Mouse (Mus musculus) heart, embryonic 13.5 days (tissue): ENCODE measurements around the gene Susd6. TPM values are rescaled to one million over a fixed set of nuclear protein-coding genes. Genes with fewer than 3 reads are reported as not detected.

Experiments used
- ATAC-seq: fragments of 200-750 bp; cut with Nextera tagmentation; 2 replicates; pipeline ENCODE4 v1.8.0; 2017; ENCODE audit warnings: moderate TSS enrichment; ENCODE audit not compliant: insufficient number of reproducible peaks, low FRiP score, low TSS enrichment; ENCODE audit errors: extremely low read depth
- H3K27ac ChIP-seq: fragments of 300-500 bp; sonication (generic); replicated peaks from 2 replicates; pipeline ENCODE4 v1.5.1; 2015; ENCODE audit warnings: moderate library complexity, mild to moderate bottlenecking, inconsistent platforms
- H3K27me3 ChIP-seq: fragments of 300-500 bp; sonication (generic); replicated peaks from 2 replicates; pipeline ENCODE4 v1.6.1; 2015; ENCODE audit warnings: mild to moderate bottlenecking, inconsistent platforms
- H3K36me3 ChIP-seq: fragments of 300-500 bp; sonication (generic); 2 replicates; pipeline ENCODE4 v1.6.1; 2015; ENCODE audit warnings: mild to moderate bottlenecking, inconsistent platforms
- H3K4me1 ChIP-seq: fragments of 300-500 bp; sonication (generic); 2 replicates; pipeline ENCODE4 v1.6.1; 2015; ENCODE audit warnings: inconsistent platforms
- H3K4me2 ChIP-seq: fragments of 300-500 bp; sonication (generic); 2 replicates; pipeline ENCODE4 v1.6.1; 2015; ENCODE audit warnings: inconsistent platforms, mild to moderate bottlenecking, moderate library complexity
- H3K4me3 ChIP-seq: fragments of 300-500 bp; sonication (generic); 2 replicates; pipeline ENCODE4 v1.5.1; 2015; ENCODE audit warnings: moderate library complexity, mild to moderate bottlenecking, inconsistent platforms
- H3K9ac ChIP-seq: fragments of 300-500 bp; sonication (generic); 2 replicates; pipeline ENCODE4 v1.6.1; 2015; ENCODE audit warnings: inconsistent platforms, mild to moderate bottlenecking, moderate library complexity
- H3K9me3 ChIP-seq: fragments of 300-500 bp; sonication (generic); 2 replicates; pipeline ENCODE4 v1.6.1; 2016; ENCODE audit warnings: inconsistent platforms
- WGBS: fragments of 180-500 bp; shearing (Covaris S2); methylation state at CpG from one replicate; pipeline ENCODE4 v1.1.7; 2015; ENCODE audit warnings: mixed read lengths; 5-methylcytosine and 5-hydroxymethylcytosine counted together
- polyA plus RNA-seq: library from polyadenylated mRNA; unstranded; fragments of >200 nt; fragmentation: Nextera tagmentation; extraction: Ambion mirVana; gene quantifications from 2 replicates; pipeline ENCODE4 v1.2.1, GENCODE M21; 2015

Gene Susd6
- polyA plus RNA-seq, 1 experiment from 2014 or later = 14.3 TPM

DNA sequence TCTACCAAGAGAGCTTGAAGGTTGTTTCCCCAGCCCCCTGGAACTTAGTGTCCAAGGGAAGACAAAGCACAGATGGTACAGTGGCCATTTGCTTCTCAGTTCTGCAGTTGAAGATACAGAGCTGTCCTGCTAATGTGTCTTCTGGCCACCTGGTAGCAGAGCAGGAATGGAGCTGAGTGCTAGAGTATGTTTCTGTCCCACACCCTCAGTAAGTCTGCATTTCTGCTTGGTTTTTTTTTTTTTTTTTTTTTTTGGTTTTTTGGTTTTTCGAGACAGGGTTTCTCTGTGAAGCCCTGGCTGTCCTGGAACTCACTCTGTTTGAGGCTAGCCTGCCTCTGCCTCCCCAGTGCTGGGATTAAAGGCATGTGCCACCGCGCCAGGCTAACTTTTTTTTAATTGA is 93.0 kb downstream of the Susd6 start:
- Histone ChIP-seq H3K36me3 (peaks cover 17% of the 10 kb centered on the region), H3K9ac (no peak overlapping the region), H3K9me3 (no peaks in the 10 kb centered on the region), H3K4me3 (no peak overlapping the region), H3K4me2 (no peak overlapping the region), H3K4me1 (peaks cover 32% of the 10 kb centered on the region), H3K27ac (no peak overlapping the region), H3K27me3 (no peaks in the 10 kb centered on the region)
- WGBS = 64% methylated on average over 3 of the region's 3 CpGs
- no peak for ATAC-seq

DNA sequence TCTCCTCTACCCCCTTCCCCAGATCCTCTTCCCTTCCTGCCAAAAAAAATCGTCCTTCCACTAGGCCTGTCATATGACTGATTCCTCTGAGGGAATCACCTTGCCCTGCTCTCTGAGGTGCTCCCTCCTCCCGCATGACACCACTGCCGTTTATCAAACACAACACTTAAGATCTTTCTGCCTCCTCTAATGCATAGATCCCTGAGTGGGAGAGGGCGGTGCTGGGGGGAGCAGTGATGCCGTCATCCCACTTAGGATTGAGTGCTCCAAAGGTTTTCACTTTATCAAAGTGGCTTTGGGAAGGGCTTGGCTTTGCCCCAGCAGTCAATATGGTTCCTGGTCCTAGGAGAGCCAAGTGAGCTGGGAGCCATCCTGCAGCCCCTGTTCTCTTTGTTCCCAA is 93.6 kb downstream of the Susd6 start:
- 33% methylated on average over 5 of the region's 5 CpGs for WGBS
- no peak for ATAC-seq

DNA sequence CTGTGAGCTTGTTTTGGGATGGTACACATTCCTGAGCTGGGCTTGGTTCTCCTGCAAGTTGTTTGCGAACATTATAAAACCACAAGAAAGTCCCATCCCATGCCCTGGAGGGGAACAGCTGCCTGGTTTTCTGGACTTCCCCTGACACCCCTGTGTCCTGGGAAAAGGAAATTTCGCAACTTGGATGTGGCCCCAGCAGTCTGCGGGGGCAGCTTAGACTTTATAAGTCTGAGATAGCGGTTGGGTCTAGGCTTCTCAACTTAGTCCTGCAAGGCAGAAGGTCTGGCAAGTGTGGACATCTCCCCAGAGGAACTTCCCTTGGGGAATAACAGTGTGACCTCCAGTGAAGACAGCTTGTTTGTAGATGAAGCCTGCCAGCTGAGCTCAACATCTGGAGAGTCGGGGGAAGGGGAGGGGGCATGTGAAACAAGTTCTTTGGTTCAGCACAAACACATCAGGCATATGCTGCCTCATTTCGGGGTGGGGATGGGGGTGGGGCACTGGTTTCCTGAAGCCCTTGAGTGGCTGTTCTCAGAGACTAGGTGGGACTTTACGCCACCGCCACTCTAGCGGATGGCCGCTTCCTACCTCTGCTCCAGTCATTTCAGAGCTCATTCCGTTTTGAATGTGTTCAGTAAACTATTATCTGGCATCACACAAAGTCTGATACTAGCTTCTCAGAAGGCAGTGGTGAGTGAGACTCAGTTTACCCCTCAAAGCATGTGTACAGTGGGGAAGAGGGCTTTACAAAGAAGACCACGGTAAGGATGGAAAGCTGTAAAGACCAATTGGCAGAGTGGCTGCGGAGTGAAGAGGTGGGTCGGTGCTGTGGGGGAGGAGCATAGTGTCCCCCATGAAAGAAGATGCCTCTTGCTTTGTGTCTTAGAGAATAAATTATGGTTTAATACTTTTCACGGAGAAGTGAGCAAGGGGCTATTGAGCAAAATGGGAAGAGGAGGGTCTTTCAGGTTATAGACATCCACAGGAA is 95.3 kb downstream of the Susd6 start:
- H3K27ac ChIP-seq = no peak overlapping the region
- H3K4me2 ChIP-seq = peak overlapping the region; percentile 64
- peaks cover 7% of the 10 kb centered on the region; the same call in 1 of the 2 replicates for H3K9me3 ChIP-seq
- H3K4me3 ChIP-seq = peak overlapping the region; percentile 43
- 30% methylated on average over 15 of the region's 15 CpGs for WGBS
- no peaks in the 10 kb centered on the region for H3K36me3 ChIP-seq
- H3K9ac ChIP-seq = peak overlapping the region; percentile 40; the same call in 1 of the 2 replicates
- no peaks in the 10 kb centered on the region for H3K27me3 ChIP-seq
- no peak for ATAC-seq
- peaks cover 21% of the 10 kb centered on the region for H3K4me1 ChIP-seq

More for the DNA sequence above, 93.6 kb downstream of the Susd6 start:
- Histone ChIP-seq H3K4me2 (no peak overlapping the region), H3K36me3 (peaks cover 11% of the 10 kb centered on the region), H3K4me1 (peaks cover 26% of the 10 kb centered on the region), H3K27me3 (no peaks in the 10 kb centered on the region), H3K9ac (no peak overlapping the region), H3K9me3 (no peaks in the 10 kb centered on the region), H3K4me3 (no peak overlapping the region), H3K27ac (no peak overlapping the region)

DNA sequence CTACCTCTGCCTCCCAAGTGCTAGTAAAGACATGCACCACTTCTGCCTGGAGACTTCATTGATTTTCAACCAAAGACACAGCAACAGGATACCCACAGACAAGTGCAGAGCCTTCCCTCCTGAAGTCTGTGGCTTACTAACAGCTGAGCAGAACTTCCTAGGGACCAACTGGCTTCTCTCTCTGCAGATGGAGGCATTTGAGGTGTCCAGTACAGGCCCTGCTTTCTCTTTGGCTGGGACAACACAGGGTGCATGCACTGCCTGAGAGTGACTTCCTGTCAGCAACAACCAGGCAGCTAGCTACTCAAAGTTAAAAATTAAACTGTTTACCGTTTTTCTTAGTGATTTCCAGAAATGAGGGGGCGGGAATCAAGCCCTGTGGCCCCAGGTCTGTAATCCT is 96.7 kb downstream of the Susd6 start:
- H3K36me3 ChIP-seq = no peaks in the 10 kb centered on the region
- H3K27ac ChIP-seq = no peak overlapping the region
- H3K27me3 ChIP-seq = no peaks in the 10 kb centered on the region
- H3K4me2 ChIP-seq = no peak overlapping the region
- H3K4me1 ChIP-seq = peaks cover 21% of the 10 kb centered on the region
- peaks cover 7% of the 10 kb centered on the region; the same call in 1 of the 2 replicates for H3K9me3 ChIP-seq
- WGBS = 69% methylated on average over 2 of the region's 2 CpGs
- no peak for ATAC-seq
- no peak overlapping the region for H3K4me3 ChIP-seq
- H3K9ac ChIP-seq = no peak overlapping the region

DNA sequence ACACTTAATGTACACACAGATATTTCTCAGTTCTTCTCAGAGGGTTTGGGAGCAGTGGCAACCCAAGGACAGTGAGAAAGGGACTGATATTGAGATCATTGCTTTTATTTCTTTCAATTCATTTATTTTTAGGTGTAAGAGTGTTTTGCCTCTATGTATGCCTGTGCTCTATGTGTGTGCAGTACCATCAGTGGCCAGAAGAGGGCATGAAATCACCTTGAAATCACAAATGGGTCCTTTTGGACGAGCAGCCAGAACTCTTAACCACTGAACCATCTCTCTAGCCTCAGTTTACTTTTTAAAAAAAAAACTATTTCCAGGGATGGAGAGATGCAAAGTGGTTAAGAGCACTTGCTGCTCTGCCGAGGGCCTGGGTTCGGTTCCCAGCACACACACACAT is 99.0 kb downstream of the Susd6 start:
- no peak overlapping the region for H3K27ac ChIP-seq
- ATAC-seq = no peak
- no peaks in the 10 kb centered on the region for H3K36me3 ChIP-seq
- no peak overlapping the region for H3K4me3 ChIP-seq
- no peaks in the 10 kb centered on the region for H3K27me3 ChIP-seq
- 89% methylated on average over 3 of the region's 3 CpGs for WGBS
- H3K4me2 ChIP-seq = no peak overlapping the region
- H3K9ac ChIP-seq = no peak overlapping the region
- H3K4me1 ChIP-seq = peaks cover 14% of the 10 kb centered on the region
- peaks cover 7% of the 10 kb centered on the region; the same call in 1 of the 2 replicates for H3K9me3 ChIP-seq

DNA sequence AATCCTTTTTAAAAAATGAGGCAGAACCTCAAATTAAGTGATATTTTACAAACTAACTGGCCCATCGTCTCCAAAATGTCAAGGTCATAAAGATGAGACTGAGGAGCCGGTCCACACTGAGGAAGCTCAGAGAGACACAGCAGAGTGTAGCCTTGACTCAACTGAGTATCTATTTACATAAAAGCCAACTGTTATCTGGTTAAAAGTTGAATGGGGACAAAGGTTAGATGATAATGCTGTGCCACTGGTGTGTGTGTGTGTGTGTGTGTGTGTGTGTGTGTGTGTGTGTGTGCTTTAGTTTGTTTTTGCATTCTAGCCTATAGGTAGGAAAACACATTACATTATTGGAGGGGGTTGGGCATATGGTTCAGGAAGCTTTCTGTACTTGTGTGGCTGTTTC is 100.8 kb downstream of the Susd6 start:
- Histone ChIP-seq H3K9me3 (peaks cover 7% of the 10 kb centered on the region; the same call in 1 of the 2 replicates), H3K4me2 (no peak overlapping the region), H3K4me1 (0 out of 2 replicates have a peak, but pooled peaks cover 3% of the 10 kb centered on the region), H3K36me3 (no peaks in the 10 kb centered on the region), H3K27me3 (peaks cover 6% of the 10 kb centered on the region), H3K4me3 (no peak overlapping the region), H3K9ac (no peak overlapping the region), H3K27ac (no peak overlapping the region)
- WGBS = 88% methylated on average over 2 of the region's 2 CpGs
- no peak for ATAC-seq

DNA sequence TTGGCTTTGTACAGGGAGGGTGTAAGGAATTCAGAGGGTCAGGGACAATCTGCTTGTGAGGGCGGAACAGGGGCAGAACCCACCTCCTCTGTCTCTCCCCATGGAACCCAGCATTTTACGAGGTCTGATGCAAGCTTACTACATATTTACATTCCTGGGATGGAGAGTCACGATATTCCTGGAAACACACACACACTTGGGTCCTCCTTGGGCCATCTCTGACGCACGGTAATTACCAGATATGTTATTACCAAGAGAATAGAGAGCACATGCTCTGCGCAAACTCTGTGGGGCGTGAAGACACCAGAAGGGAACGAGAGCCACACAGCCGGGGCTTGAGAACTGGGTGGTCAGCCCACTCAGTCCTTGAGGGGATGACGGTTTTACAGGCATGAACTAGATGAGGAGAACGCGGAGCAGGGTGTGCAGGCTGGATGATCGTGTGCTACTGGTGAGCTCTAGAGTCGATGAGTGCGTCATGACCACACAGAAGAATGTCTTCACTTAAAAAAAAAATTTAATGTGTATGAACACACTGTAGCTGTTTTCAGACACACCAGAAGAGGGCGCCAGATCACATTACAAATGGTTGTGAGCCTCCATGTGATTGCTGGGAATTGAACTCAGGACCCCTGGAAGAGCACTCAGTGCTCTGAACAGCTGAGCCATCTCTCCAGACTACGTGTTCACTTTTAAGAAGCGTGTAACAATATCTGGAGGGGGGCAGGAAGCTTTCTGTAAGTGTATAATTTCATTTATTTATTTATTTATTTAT is 103.6 kb downstream of the Susd6 start:
- Histone ChIP-seq H3K4me2 (no peak overlapping the region), H3K9ac (no peak overlapping the region), H3K4me3 (no peak overlapping the region), H3K27ac (no peak overlapping the region), H3K4me1 (0 out of 2 replicates have a peak, but pooled peaks cover 3% of the 10 kb centered on the region), H3K27me3 (peaks cover 6% of the 10 kb centered on the region), H3K36me3 (no peaks in the 10 kb centered on the region), H3K9me3 (peaks cover 7% of the 10 kb centered on the region; the same call in 1 of the 2 replicates)
- no peak for ATAC-seq
- WGBS = 88% methylated on average over 18 of the region's 18 CpGs

DNA sequence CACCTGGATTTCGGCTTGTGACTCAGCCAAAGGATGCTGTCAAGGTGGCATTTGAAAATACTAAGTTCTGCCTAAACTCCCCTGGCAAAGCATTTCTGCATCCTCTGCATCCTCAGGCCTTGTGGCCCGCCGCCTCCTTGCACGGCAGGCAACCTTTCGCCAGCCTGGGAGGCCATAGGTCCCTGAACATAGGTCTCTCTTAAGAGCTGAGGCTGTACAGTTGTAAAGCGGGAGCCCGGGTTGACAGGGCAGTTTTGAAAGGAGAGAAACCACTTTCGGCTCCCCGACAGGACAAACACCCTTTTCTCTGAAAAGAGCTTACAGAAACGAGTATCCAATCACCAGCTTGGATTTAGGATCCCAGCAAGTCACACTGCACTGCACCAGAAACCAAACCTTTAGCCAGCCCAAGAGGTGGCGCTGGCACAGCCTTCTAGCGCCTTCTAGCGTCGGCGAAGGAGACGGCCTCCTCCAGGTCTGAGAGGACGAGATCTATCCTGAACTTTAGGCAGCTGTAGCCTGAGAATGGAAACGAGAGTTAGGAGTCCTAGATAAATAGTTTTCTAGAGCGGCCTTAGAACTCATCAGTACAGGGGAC is 104.8 kb downstream of the Susd6 start:
- H3K4me2 ChIP-seq = peak overlapping the region; percentile 59
- H3K27ac ChIP-seq = no peak overlapping the region
- H3K27me3 ChIP-seq = peaks cover 6% of the 10 kb centered on the region
- H3K9me3 ChIP-seq = no peaks in the 10 kb centered on the region
- H3K9ac ChIP-seq = no peak overlapping the region
- WGBS = 16% methylated on average over 19 of the region's 19 CpGs
- H3K4me3 ChIP-seq = peak overlapping the region; percentile 29
- H3K36me3 ChIP-seq = no peaks in the 10 kb centered on the region
- no peak; the same call in 1 of the 2 replicates for ATAC-seq
- H3K4me1 ChIP-seq = 0 out of 2 replicates have a peak, but pooled peaks cover 3% of the 10 kb centered on the region

DNA sequence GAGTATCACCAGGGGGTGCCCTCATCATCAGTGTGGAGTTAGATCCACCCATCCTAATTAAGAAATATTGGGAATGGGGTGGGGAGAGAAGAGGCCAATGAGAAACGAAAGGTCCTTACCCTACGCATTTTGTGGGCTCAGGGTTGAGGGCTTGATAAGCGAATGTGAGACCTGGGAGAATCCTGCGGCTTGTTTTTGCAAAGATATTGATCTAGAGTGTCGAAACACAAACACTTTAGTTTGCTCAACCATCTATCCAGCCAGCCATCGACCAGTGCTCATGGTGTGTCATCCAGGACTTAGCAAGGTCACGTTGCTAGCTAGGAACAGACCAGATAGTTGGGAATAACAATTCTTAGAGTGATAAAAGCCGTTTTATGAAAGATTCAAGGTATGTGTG is 119.3 kb downstream of the Susd6 start:
- Histone ChIP-seq H3K27me3 (no peaks in the 10 kb centered on the region), H3K9me3 (no peaks in the 10 kb centered on the region), H3K27ac (no peak overlapping the region), H3K9ac (no peak overlapping the region), H3K4me3 (no peak overlapping the region), H3K4me2 (no peak overlapping the region), H3K36me3 (no peaks in the 10 kb centered on the region), H3K4me1 (no peaks in the 10 kb centered on the region)
- ATAC-seq = no peak
- 68% methylated on average over 8 of the region's 8 CpGs for WGBS

DNA sequence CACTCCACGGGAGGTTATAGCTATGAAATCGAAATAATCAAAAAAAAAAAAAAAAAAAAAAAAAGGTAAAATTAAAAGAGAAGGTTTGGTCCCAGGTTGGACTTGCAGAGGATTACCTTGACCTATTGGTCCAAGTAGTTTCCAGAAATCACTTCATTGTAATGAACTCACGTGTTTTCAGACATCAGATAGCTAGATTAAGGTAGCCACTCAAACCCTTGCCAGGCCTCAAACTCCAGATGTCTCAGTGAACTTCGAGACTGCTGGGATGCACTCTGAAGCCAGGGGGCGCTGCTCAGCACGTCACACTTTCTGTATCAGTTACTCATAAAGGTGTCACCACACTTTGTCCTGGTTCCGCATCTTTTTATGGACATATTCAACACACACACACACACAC is 127.5 kb downstream of the Susd6 start:
- Histone ChIP-seq H3K4me1 (peaks cover under 1% of the 10 kb centered on the region; the same call in 1 of the 2 replicates), H3K4me3 (no peak overlapping the region), H3K27ac (no peak overlapping the region), H3K36me3 (no peaks in the 10 kb centered on the region), H3K9ac (no peak overlapping the region), H3K4me2 (no peak overlapping the region), H3K9me3 (no peaks in the 10 kb centered on the region), H3K27me3 (peaks cover 9% of the 10 kb centered on the region; the same call in 1 of the 2 replicates)
- no peak for ATAC-seq
- WGBS = 48% methylated on average over 7 of the region's 7 CpGs

DNA sequence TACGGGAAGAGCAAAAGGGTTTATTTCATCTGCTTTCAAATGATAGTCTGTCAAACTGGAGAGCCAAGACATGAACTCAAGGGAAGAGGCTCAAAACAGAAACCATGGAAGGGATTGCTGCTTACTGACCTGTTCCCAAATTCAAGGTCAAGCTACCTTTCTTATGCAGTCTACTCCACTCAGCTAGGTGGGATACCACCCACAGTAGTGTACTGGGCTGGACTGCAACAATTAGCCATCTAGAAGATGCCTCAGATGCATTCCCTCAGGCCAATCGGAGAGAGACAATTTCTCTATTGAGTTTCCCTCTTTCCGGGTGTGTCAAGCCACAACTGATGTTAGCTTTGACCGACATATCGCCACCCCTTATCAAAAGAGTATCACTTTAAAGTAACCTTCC is 131.0 kb downstream of the Susd6 start:
- Histone ChIP-seq H3K27ac (no peak overlapping the region), H3K4me2 (no peak overlapping the region), H3K9me3 (no peaks in the 10 kb centered on the region), H3K36me3 (no peaks in the 10 kb centered on the region), H3K9ac (no peak overlapping the region), H3K4me1 (peaks cover 17% of the 10 kb centered on the region), H3K4me3 (no peak overlapping the region), H3K27me3 (peaks cover 9% of the 10 kb centered on the region; the same call in 1 of the 2 replicates)
- WGBS = 85% methylated on average over 5 of the region's 5 CpGs
- ATAC-seq = no peak
